Mouse (Mus musculus) hindbrain, embryonic 13.5 days (tissue): ENCODE results near the gene Rfx8. TPM values are rescaled to one million over a fixed set of nuclear protein-coding genes. Genes with fewer than 3 reads are reported as not detected.

Experiments used
- ATAC-seq: fragments of 200-750 bp; cut with Nextera tagmentation; 2 replicates; pipeline ENCODE4 v1.8.0; 2017; ENCODE audit warnings: moderate TSS enrichment; ENCODE audit not compliant: low FRiP score
- H3K27ac ChIP-seq: fragments of 300-500 bp; sonication (generic); 2 replicates; pipeline ENCODE4 v1.5.1; 2015; ENCODE audit warnings: inconsistent platforms, mild to moderate bottlenecking, moderate library complexity
- H3K27me3 ChIP-seq: fragments of 300-500 bp; sonication (generic); 2 replicates; pipeline ENCODE4 v1.6.1; 2015; ENCODE audit warnings: mild to moderate bottlenecking, inconsistent platforms
- H3K36me3 ChIP-seq: fragments of 300-500 bp; sonication (generic); 2 replicates; pipeline ENCODE4 v1.6.1; 2015; ENCODE audit warnings: mild to moderate bottlenecking, inconsistent platforms
- H3K4me1 ChIP-seq: fragments of 300-500 bp; sonication (generic); replicated peaks from 2 replicates; pipeline ENCODE4 v1.6.1; 2015; ENCODE audit warnings: inconsistent platforms
- H3K4me2 ChIP-seq: fragments of 300-500 bp; sonication (generic); 2 replicates; pipeline ENCODE4 v1.6.1; 2015; ENCODE audit warnings: inconsistent platforms, mild to moderate bottlenecking, moderate library complexity
- H3K4me3 ChIP-seq: fragments of 300-500 bp; sonication (generic); 2 replicates; pipeline ENCODE4 v1.5.1; 2015; ENCODE audit warnings: mild to moderate bottlenecking, inconsistent platforms
- H3K9ac ChIP-seq: fragments of 300-500 bp; sonication (generic); 2 replicates; pipeline ENCODE4 v1.6.1; 2015; ENCODE audit warnings: mild to moderate bottlenecking, inconsistent platforms
- H3K9me3 ChIP-seq: fragments of 300-500 bp; sonication (generic); 2 replicates; pipeline ENCODE4 v1.6.1; 2016; ENCODE audit warnings: inconsistent platforms
- WGBS: fragments of 180-500 bp; shearing (Covaris S2); methylation state at CpG from one replicate; pipeline ENCODE4 v1.1.7; 2015; 5-methylcytosine and 5-hydroxymethylcytosine counted together
- polyA plus RNA-seq: library from polyadenylated mRNA; unstranded; fragments of >200 nt; fragmentation: Nextera tagmentation; extraction: Ambion mirVana; gene quantifications from 2 replicates; pipeline ENCODE4 v1.2.1, GENCODE M21; 2015

Rfx8 gene
- 0.26 and 0.49 TPM in 2 replicates for polyA plus RNA-seq

GRCm38 (mm10) chr1:39720632-39721350 lies at the start of gene Rfx8:
Rfx8 (minus strand) TSS chr1:39720997.
- Histone ChIP-seq H3K9ac (peak within 1 kb of the TSS; percentile 82), H3K27ac (no peak within 1 kb of the TSS), H3K4me3 (peak within 1 kb of the TSS; percentile 55), H3K4me2 (peak within 1 kb of the TSS; percentile 88), H3K27me3 (0 out of 2 replicates have a peak, but pooled peaks cover 3% of the 10 kb centered on the region), H3K9me3 (no peaks in the 10 kb centered on the region), H3K36me3 (no peaks in the 10 kb centered on the region), H3K4me1 (peaks cover 17% of the 10 kb centered on the region)
- WGBS: 3% methylated on average over 42 of the region's 42 CpGs
- ATAC-seq: peak; percentile 76

GRCm38 (mm10) chr1:39770436-39770835 lies 49.6 kb upstream of the Rfx8 start:
- no peak for ATAC-seq
- 72% methylated on average over 5 of the region's 5 CpGs for WGBS
- no peak overlapping the region for H3K27ac ChIP-seq

GRCm38 (mm10) chr1:39768017-39768416 lies 47.2 kb upstream of the Rfx8 start:
- Histone ChIP-seq H3K27ac (no peak overlapping the region), H3K36me3 (no peaks in the 10 kb centered on the region), H3K27me3 (no peaks in the 10 kb centered on the region), H3K4me2 (no peak overlapping the region), H3K4me3 (no peak overlapping the region), H3K9ac (no peak overlapping the region), H3K4me1 (peaks cover 11% of the 10 kb centered on the region), H3K9me3 (peaks cover 4% of the 10 kb centered on the region; the same call in 1 of the 2 replicates)
- ATAC-seq: no peak
- WGBS: 86% methylated on average over 3 of the region's 3 CpGs

More at GRCm38 (mm10) chr1:39770436-39770835, 49.6 kb upstream of the Rfx8 start:
- Histone ChIP-seq H3K4me3 (no peak overlapping the region), H3K27me3 (no peaks in the 10 kb centered on the region), H3K4me1 (peaks cover 22% of the 10 kb centered on the region), H3K9ac (no peak overlapping the region), H3K9me3 (peaks cover 4% of the 10 kb centered on the region; the same call in 1 of the 2 replicates), H3K4me2 (no peak overlapping the region), H3K36me3 (no peaks in the 10 kb centered on the region)

DNA sequence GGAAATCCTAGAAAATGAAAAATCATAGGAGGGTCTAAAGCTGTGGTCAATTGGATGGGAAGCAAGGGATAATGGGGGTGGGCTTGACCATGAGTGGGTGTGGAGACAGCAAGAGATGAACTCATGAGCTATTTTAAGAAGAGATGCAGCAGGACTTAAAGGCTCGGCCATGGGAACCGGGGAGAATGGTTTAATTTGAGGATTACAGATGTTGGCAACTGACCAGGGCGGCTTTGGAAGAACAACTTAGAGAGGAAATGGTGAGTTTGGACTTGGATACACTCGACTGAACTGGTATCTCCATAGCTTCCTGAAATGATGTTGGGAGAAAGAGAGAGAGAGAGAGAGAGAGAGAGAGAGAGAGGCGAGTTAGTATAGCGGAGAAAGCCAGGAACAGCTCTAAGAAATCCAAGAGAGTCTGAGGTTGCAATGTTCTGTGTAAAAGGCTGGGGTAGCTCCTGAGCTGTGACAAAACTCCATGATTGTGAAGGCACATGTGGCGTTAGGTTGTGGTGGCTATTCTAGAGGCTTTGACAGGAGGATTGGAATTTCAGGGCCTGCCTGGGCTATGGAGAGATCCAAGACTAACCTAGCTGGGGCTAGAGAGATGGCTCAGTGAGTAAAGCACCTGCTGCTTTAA lies 45.2 kb upstream of the Rfx8 start:
- WGBS: 86% methylated on average over 7 of the region's 7 CpGs
- H3K9ac ChIP-seq: no peak overlapping the region
- peaks cover 17% of the 10 kb centered on the region for H3K4me1 ChIP-seq
- peaks cover 4% of the 10 kb centered on the region; the same call in 1 of the 2 replicates for H3K9me3 ChIP-seq
- H3K36me3 ChIP-seq: no peaks in the 10 kb centered on the region
- H3K27me3 ChIP-seq: peaks cover 7% of the 10 kb centered on the region; the same call in 1 of the 2 replicates
- H3K4me3 ChIP-seq: no peak overlapping the region
- no peak for ATAC-seq
- H3K27ac ChIP-seq: no peak overlapping the region
- no peak overlapping the region for H3K4me2 ChIP-seq

- H3K4me3 ChIP-seq: no peak overlapping the region
- peak overlapping the region; percentile 69 for H3K27ac ChIP-seq
- H3K4me1 ChIP-seq: peaks cover 20% of the 10 kb centered on the region
- H3K4me2 ChIP-seq: peak overlapping the region; percentile 34
- 4% methylated on average over 10 of the region's 10 CpGs for WGBS
- no peak overlapping the region for H3K9ac ChIP-seq
- ATAC-seq: 0 out of 2 replicates have a peak, but pooled peaks have one; percentile 36
- H3K27me3 ChIP-seq: peaks cover 7% of the 10 kb centered on the region; the same call in 1 of the 2 replicates
- no peaks in the 10 kb centered on the region for H3K9me3 ChIP-seq
- H3K36me3 ChIP-seq: no peaks in the 10 kb centered on the region
Observed at GRCm38 (mm10) chr1:39762025-39762370, 41.2 kb upstream of the Rfx8 start.

DNA sequence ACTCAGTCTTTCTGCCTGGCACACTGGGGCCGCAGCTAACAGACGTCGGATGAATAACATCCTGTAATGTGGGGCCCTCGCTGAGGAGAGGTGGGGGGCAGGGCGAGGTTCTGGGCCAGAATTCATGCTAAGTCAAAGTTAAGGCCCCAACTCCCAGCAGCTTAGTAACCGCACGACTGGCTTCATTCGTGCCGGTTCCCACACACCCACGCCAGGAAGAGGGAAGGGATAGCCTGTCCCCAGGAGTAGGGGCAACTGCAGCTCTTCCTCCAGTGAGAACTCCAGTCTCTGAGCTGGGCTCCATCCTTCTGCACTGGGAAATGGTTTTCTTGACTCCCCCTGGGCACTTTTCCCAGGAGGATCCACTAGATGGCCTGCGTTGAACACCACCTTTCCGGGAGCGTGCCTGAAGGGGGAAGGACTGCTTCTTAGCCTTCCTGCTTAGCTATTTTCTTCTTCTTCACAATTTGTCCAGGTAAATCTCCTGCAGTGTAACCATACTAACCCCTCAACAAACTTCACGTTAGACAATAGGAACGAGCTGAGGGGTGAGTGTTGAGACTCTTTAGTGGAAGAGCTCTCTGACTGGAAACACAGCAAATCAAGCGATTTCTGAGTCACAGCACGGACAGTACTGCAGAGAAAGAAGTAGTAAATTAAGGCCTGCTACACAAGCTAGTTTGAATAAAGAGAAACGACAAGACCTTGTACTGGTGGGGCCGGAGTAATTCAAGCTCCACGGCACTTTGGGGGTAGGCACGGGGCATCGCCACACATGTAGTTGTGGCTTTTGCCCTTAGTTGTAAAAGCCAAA lies 40.6 kb upstream of the Rfx8 start:
- 7% methylated on average over 22 of the region's 22 CpGs for WGBS
- Histone ChIP-seq H3K9me3 (no peaks in the 10 kb centered on the region), H3K9ac (0 out of 2 replicates have a peak overlapping the region, but pooled peaks have one; percentile 4), H3K4me2 (peak overlapping the region; percentile 34), H3K4me1 (peaks cover 20% of the 10 kb centered on the region), H3K36me3 (no peaks in the 10 kb centered on the region), H3K27me3 (peaks cover 7% of the 10 kb centered on the region; the same call in 1 of the 2 replicates), H3K27ac (peak overlapping the region; percentile 69), H3K4me3 (no peak overlapping the region)
- peak; percentile 74 for ATAC-seq

DNA sequence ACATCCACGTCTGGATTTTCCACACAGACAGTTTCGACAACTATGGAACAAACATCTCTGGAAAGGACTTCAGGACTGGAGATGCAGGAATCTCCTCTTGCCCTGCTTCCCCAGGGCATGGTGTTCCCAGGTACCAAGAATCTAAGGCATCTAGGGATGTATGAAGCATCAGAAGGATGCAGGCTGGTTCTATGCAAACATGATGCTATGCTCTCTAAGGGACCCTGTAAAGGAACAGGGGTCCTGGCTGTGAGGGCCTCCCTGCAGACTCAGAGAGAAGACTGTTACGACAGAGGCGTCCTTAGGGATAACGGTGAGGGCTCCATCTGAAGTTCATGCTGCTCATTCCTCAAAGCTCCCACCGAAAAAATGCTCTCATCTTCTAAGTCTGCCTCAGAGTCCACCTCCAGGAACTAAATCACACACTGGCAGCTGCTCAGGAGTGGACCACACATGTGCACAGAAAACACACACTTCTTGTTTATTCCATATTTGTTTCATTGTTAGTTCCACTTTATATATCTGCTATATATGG lies 39.5 kb upstream of the Rfx8 start:
- no peaks in the 10 kb centered on the region for H3K9me3 ChIP-seq
- H3K9ac ChIP-seq: no peak overlapping the region
- ATAC-seq: no peak
- peaks cover 7% of the 10 kb centered on the region; the same call in 1 of the 2 replicates for H3K27me3 ChIP-seq
- peaks cover 20% of the 10 kb centered on the region for H3K4me1 ChIP-seq
- no peak overlapping the region for H3K27ac ChIP-seq
- H3K4me2 ChIP-seq: no peak overlapping the region
- H3K4me3 ChIP-seq: no peak overlapping the region
- WGBS: 80% methylated on average over 6 of the region's 6 CpGs
- no peaks in the 10 kb centered on the region for H3K36me3 ChIP-seq

- no peak for ATAC-seq
- Histone ChIP-seq H3K9me3 (no peaks in the 10 kb centered on the region), H3K36me3 (no peaks in the 10 kb centered on the region), H3K4me3 (no peak overlapping the region), H3K4me2 (no peak overlapping the region), H3K9ac (no peak overlapping the region), H3K27ac (no peak overlapping the region), H3K4me1 (peaks cover 20% of the 10 kb centered on the region), H3K27me3 (peaks cover 7% of the 10 kb centered on the region; the same call in 1 of the 2 replicates)
- WGBS: 65% methylated on average over 9 of the region's 9 CpGs
Observed at GRCm38 (mm10) chr1:39759231-39760175, 38.7 kb upstream of the Rfx8 start.

DNA sequence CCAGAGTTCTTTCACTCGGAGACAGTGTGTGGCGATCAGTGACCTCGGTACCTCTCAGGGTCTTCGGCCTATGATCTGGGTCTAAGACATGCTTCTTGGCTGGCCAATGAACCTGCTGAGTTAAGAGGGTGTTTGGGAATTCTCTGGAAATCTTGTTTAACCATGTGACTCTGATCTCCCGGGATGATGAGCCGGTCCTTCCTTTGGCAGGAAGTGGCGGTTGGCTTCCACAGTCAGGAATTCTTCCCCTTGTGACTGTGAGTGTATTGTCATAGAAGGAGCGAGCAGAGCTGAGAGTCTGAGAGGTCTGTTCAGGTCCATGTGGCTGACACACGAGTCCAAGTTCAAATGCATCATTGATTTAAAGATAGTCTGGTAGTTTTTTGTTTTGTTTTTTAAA lies 37.4 kb upstream of the Rfx8 start:
- no peaks in the 10 kb centered on the region for H3K9me3 ChIP-seq
- no peak overlapping the region for H3K9ac ChIP-seq
- no peak for ATAC-seq
- peaks cover 20% of the 10 kb centered on the region for H3K4me1 ChIP-seq
- H3K27ac ChIP-seq: no peak overlapping the region
- H3K4me3 ChIP-seq: no peak overlapping the region
- 77% methylated on average over 9 of the region's 9 CpGs for WGBS
- peaks cover 7% of the 10 kb centered on the region; the same call in 1 of the 2 replicates for H3K27me3 ChIP-seq
- H3K4me2 ChIP-seq: no peak overlapping the region
- H3K36me3 ChIP-seq: no peaks in the 10 kb centered on the region

DNA sequence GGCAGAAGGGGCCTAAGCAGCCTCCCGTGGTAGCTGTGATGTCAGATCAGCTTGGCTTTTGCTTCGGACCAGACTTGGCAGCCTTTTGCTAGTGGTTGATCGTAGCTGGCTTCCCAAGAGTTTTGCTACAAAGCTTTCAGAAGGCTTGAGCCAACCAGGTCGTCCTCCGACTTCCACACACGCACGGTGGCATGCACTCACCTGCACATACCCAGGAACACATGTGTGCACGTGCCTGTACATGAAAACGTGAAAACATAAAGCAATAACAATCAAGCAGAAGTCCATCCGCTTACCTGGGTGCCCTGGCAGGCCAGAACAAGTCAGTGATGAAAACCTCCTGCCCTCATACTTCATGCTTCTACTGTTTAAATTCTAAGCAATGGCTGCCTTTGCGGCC lies 36.2 kb upstream of the Rfx8 start:
- WGBS: 86% methylated on average over 11 of the region's 11 CpGs
- Histone ChIP-seq H3K27me3 (no peaks in the 10 kb centered on the region), H3K9me3 (no peaks in the 10 kb centered on the region), H3K27ac (no peak overlapping the region), H3K4me3 (no peak overlapping the region), H3K4me2 (no peak overlapping the region), H3K4me1 (peaks cover 13% of the 10 kb centered on the region), H3K9ac (no peak overlapping the region), H3K36me3 (no peaks in the 10 kb centered on the region)
- ATAC-seq: no peak
